Mouse (Mus musculus): Measurements from ENCODE around the gene Cldnd2. TPM values are rescaled to one million over a fixed set of nuclear protein-coding genes. Genes with fewer than 3 reads are reported as not detected.

The Cldnd2 gene
- polyA plus RNA-seq, 1 experiment from 2014 or later = not detected

Other genes starting within 250 kb of the Cldnd2 start
- 13.4 and 19.2 TPM in 2 replicates for gene Zfp715, start 127.5 kb upstream of the Cldnd2 start, polyA plus RNA-seq (2014; fragmentation: Nextera tagmentation; extraction: Ambion mirVana)
- 0.36 TPM in 1 of 2 replicates, not detected in the other for gene Siglecf, start 89.4 kb upstream of the Cldnd2 start, polyA plus RNA-seq (2014; fragmentation: Nextera tagmentation; extraction: Ambion mirVana)
- not detected in 2 replicates for gene Siglecg, start 32.6 kb upstream of the Cldnd2 start, polyA plus RNA-seq (2014; fragmentation: Nextera tagmentation; extraction: Ambion mirVana)
- gene Lim2, start 13.1 kb upstream of the Cldnd2 start, polyA plus RNA-seq (2014; fragmentation: Nextera tagmentation; extraction: Ambion mirVana) = not detected in 2 replicates
- 0.29 TPM in 1 of 2 replicates, not detected in the other for gene Nkg7, start 3.7 kb upstream of the Cldnd2 start, polyA plus RNA-seq (2014; fragmentation: Nextera tagmentation; extraction: Ambion mirVana)
- 192 and 206 TPM in 2 replicates for gene Etfb, start 3.3 kb downstream of the Cldnd2 start, polyA plus RNA-seq (2014; fragmentation: Nextera tagmentation; extraction: Ambion mirVana)
- 0.31 TPM in 1 of 2 replicates, not detected in the other for gene Gm45233, start 3.3 kb downstream of the Cldnd2 start, polyA plus RNA-seq (2014; fragmentation: Nextera tagmentation; extraction: Ambion mirVana)
- gene Vsig10l, start 22.4 kb downstream of the Cldnd2 start, polyA plus RNA-seq (2014; fragmentation: Nextera tagmentation; extraction: Ambion mirVana) = 2.6 and 2.8 TPM in 2 replicates
- 2.7 and 2.9 TPM in 2 replicates for gene Iglon5, start 49.3 kb downstream of the Cldnd2 start, polyA plus RNA-seq (2014; fragmentation: Nextera tagmentation; extraction: Ambion mirVana)
- not detected in 2 replicates for gene 4931406B18Rik, start 65.2 kb downstream of the Cldnd2 start, polyA plus RNA-seq (2014; fragmentation: Nextera tagmentation; extraction: Ambion mirVana)
- gene Cd33, start 103.6 kb downstream of the Cldnd2 start, polyA plus RNA-seq (2014; fragmentation: Nextera tagmentation; extraction: Ambion mirVana) = 1.2 and 1.8 TPM in 2 replicates
- 6.7 and 7.7 TPM in 2 replicates for gene Zfp658, start 121.5 kb downstream of the Cldnd2 start, polyA plus RNA-seq (2014; fragmentation: Nextera tagmentation; extraction: Ambion mirVana)
- 17.1 and 18.5 TPM in 2 replicates for gene Zfp719, start 138.8 kb downstream of the Cldnd2 start, polyA plus RNA-seq (2014; fragmentation: Nextera tagmentation; extraction: Ambion mirVana)
- 0.43 and 1.3 TPM in 2 replicates for gene Zfp819, start 166.4 kb downstream of the Cldnd2 start, polyA plus RNA-seq (2014; fragmentation: Nextera tagmentation; extraction: Ambion mirVana)
- not detected in 2 replicates for gene Ceacam18, start 193.9 kb downstream of the Cldnd2 start, polyA plus RNA-seq (2014; fragmentation: Nextera tagmentation; extraction: Ambion mirVana)
- gene Siglece, start 219.4 kb downstream of the Cldnd2 start, polyA plus RNA-seq (2014; fragmentation: Nextera tagmentation; extraction: Ambion mirVana) = 0.42 and 0.46 TPM in 2 replicates
- 9.0 and 9.7 TPM in 2 replicates for gene Ctu1, start 231.2 kb downstream of the Cldnd2 start, polyA plus RNA-seq (2014; fragmentation: Nextera tagmentation; extraction: Ambion mirVana)
- not detected in 2 replicates for gene Klk14, start 249.6 kb downstream of the Cldnd2 start, polyA plus RNA-seq (2014; fragmentation: Nextera tagmentation; extraction: Ambion mirVana)

All from hindbrain, embryonic 11.5 days (tissue).